Mouse (Mus musculus): Measurements from ENCODE around the gene Adam12. TPM values are rescaled to one million over a fixed set of nuclear protein-coding genes. Genes with fewer than 3 reads are reported as not detected.

Gene Adam12
- polyA plus RNA-seq, 1 experiment from 2014 or later: 7.3 TPM

GRCm38 (mm10) chr7:134223444-134224161, 8.3 kb downstream of the Adam12 start:
- Histone ChIP-seq H3K27ac (no peak overlapping the region), H3K4me3 (peak overlapping the region; percentile 70), H3K9ac (no peak overlapping the region), H3K36me3 (no peaks in the 10 kb centered on the region), H3K4me2 (replicated peaks) (peak overlapping the region; percentile 97), H3K27me3 (peaks cover 49% of the 10 kb centered on the region), H3K9me3 (no peaks in the 10 kb centered on the region), H3K4me1 (peaks cover 30% of the 10 kb centered on the region)
- WGBS: 28% methylated on average over 16 of the region's 16 CpGs
- ATAC-seq (ENCODE audit: low FRiP score, low read depth): no peak

- Histone ChIP-seq H3K4me2 (replicated peaks) (no peak overlapping the region), H3K9ac (no peak overlapping the region), H3K27ac (no peak overlapping the region), H3K9me3 (no peaks in the 10 kb centered on the region), H3K27me3 (no peaks in the 10 kb centered on the region), H3K4me1 (no peaks in the 10 kb centered on the region), H3K4me3 (no peak overlapping the region), H3K36me3 (no peaks in the 10 kb centered on the region)
- WGBS: 63% methylated on average over 10 of the region's 10 CpGs
- ATAC-seq (ENCODE audit: low FRiP score, low read depth): peak; percentile 48; the same call in 1 of the 2 replicates
These were observed 24.0 kb downstream of the Adam12 start for GRCm38 (mm10) chr7:134207956-134208355.

- Histone ChIP-seq H3K4me3 (no peak overlapping the region), H3K9ac (no peak overlapping the region), H3K36me3 (no peaks in the 10 kb centered on the region), H3K4me2 (replicated peaks) (no peak overlapping the region), H3K27ac (no peak overlapping the region), H3K4me1 (peaks cover 24% of the 10 kb centered on the region), H3K9me3 (no peaks in the 10 kb centered on the region), H3K27me3 (no peaks in the 10 kb centered on the region)
- WGBS: 83% methylated on average over 3 of the region's 3 CpGs
- ATAC-seq (ENCODE audit: low FRiP score, low read depth): no peak
These were observed 38.9 kb downstream of the Adam12 start for GRCm38 (mm10) chr7:134193089-134193488.

GRCm38 (mm10) chr7:134190101-134190500, 41.8 kb downstream of the Adam12 start:
- Histone ChIP-seq H3K9ac (no peak overlapping the region), H3K36me3 (no peaks in the 10 kb centered on the region), H3K9me3 (0 out of 2 replicates have a peak, but pooled peaks cover under 1% of the 10 kb centered on the region), H3K4me2 (replicated peaks) (no peak overlapping the region), H3K4me1 (peaks cover 24% of the 10 kb centered on the region), H3K27ac (no peak overlapping the region), H3K27me3 (no peaks in the 10 kb centered on the region), H3K4me3 (no peak overlapping the region)
- WGBS: 64% methylated on average over 6 of the region's 6 CpGs
- ATAC-seq (ENCODE audit: low FRiP score, low read depth): no peak

GRCm38 (mm10) chr7:134188565-134188964, 43.4 kb downstream of the Adam12 start:
- 0 out of 2 replicates have a peak, but pooled peaks cover 6% of the 10 kb centered on the region for H3K9me3 ChIP-seq
- ATAC-seq (ENCODE audit: low FRiP score, low read depth): no peak
- H3K4me3 ChIP-seq: no peak overlapping the region
- no peak overlapping the region for H3K9ac ChIP-seq
- no peak overlapping the region for H3K27ac ChIP-seq
- WGBS: 68% methylated on average over 6 of the region's 6 CpGs
- H3K4me1 ChIP-seq: peaks cover 24% of the 10 kb centered on the region
- H3K4me2 ChIP-seq (replicated peaks): no peak overlapping the region
- no peaks in the 10 kb centered on the region for H3K27me3 ChIP-seq
- H3K36me3 ChIP-seq: no peaks in the 10 kb centered on the region

GRCm38 (mm10) chr7:134187946-134188345, 44.0 kb downstream of the Adam12 start:
- Histone ChIP-seq H3K36me3 (no peaks in the 10 kb centered on the region), H3K4me1 (peaks cover 24% of the 10 kb centered on the region), H3K4me3 (no peak overlapping the region), H3K27ac (no peak overlapping the region), H3K9me3 (0 out of 2 replicates have a peak, but pooled peaks cover 6% of the 10 kb centered on the region), H3K4me2 (replicated peaks) (no peak overlapping the region), H3K9ac (no peak overlapping the region), H3K27me3 (no peaks in the 10 kb centered on the region)
- no peak for ATAC-seq (ENCODE audit: low FRiP score, low read depth)
- 67% methylated on average over 1 of the region's 1 CpGs for WGBS

GRCm38 (mm10) chr7:134186497-134186896, 45.4 kb downstream of the Adam12 start:
- no peak overlapping the region for H3K9ac ChIP-seq
- no peak overlapping the region for H3K4me2 ChIP-seq (replicated peaks)
- no peak overlapping the region for H3K27ac ChIP-seq
- H3K4me1 ChIP-seq: peaks cover 25% of the 10 kb centered on the region
- H3K4me3 ChIP-seq: no peak overlapping the region
- H3K27me3 ChIP-seq: no peaks in the 10 kb centered on the region
- 69% methylated on average over 10 of the region's 10 CpGs for WGBS
- no peaks in the 10 kb centered on the region for H3K36me3 ChIP-seq
- H3K9me3 ChIP-seq: 0 out of 2 replicates have a peak, but pooled peaks cover 6% of the 10 kb centered on the region
- no peak for ATAC-seq (ENCODE audit: low FRiP score, low read depth)

GRCm38 (mm10) chr7:134185751-134186150, 46.2 kb downstream of the Adam12 start:
- Histone ChIP-seq H3K4me3 (no peak overlapping the region), H3K4me1 (peaks cover 24% of the 10 kb centered on the region), H3K36me3 (no peaks in the 10 kb centered on the region), H3K4me2 (replicated peaks) (no peak overlapping the region), H3K27ac (no peak overlapping the region), H3K9ac (no peak overlapping the region), H3K9me3 (0 out of 2 replicates have a peak, but pooled peaks cover 6% of the 10 kb centered on the region), H3K27me3 (no peaks in the 10 kb centered on the region)
- ATAC-seq (ENCODE audit: low FRiP score, low read depth): no peak
- WGBS: 90% methylated on average over 4 of the region's 4 CpGs

GRCm38 (mm10) chr7:134181717-134182116, 50.2 kb downstream of the Adam12 start:
- Histone ChIP-seq H3K27me3 (no peaks in the 10 kb centered on the region), H3K27ac (no peak overlapping the region), H3K9me3 (0 out of 2 replicates have a peak, but pooled peaks cover 6% of the 10 kb centered on the region), H3K4me2 (replicated peaks) (no peak overlapping the region), H3K4me1 (0 out of 2 replicates have a peak, but pooled peaks cover 7% of the 10 kb centered on the region), H3K9ac (no peak overlapping the region), H3K36me3 (no peaks in the 10 kb centered on the region), H3K4me3 (no peak overlapping the region)
- 83% methylated on average over 1 of the region's 1 CpGs for WGBS
- no peak for ATAC-seq (ENCODE audit: low FRiP score, low read depth)

GRCm38 (mm10) chr7:134181056-134181455, 50.9 kb downstream of the Adam12 start:
- WGBS: 65% methylated on average over 1 of the region's 1 CpGs
- Histone ChIP-seq H3K27me3 (no peaks in the 10 kb centered on the region), H3K9ac (no peak overlapping the region), H3K4me2 (replicated peaks) (no peak overlapping the region), H3K36me3 (no peaks in the 10 kb centered on the region), H3K4me1 (0 out of 2 replicates have a peak, but pooled peaks cover 7% of the 10 kb centered on the region), H3K4me3 (no peak overlapping the region), H3K9me3 (0 out of 2 replicates have a peak, but pooled peaks cover 6% of the 10 kb centered on the region), H3K27ac (no peak overlapping the region)
- no peak for ATAC-seq (ENCODE audit: low FRiP score, low read depth)

GRCm38 (mm10) chr7:134177051-134177450, 54.9 kb downstream of the Adam12 start:
- Histone ChIP-seq H3K36me3 (no peaks in the 10 kb centered on the region), H3K4me2 (replicated peaks) (no peak overlapping the region), H3K9ac (no peak overlapping the region), H3K4me1 (peaks cover 13% of the 10 kb centered on the region; the same call in 1 of the 2 replicates), H3K27ac (no peak overlapping the region), H3K9me3 (no peaks in the 10 kb centered on the region), H3K4me3 (no peak overlapping the region), H3K27me3 (no peaks in the 10 kb centered on the region)
- WGBS: 68% methylated on average over 2 of the region's 2 CpGs
- ATAC-seq (ENCODE audit: low FRiP score, low read depth): no peak

GRCm38 (mm10) chr7:134175201-134175600, 56.7 kb downstream of the Adam12 start:
- Histone ChIP-seq H3K27me3 (no peaks in the 10 kb centered on the region), H3K4me1 (peaks cover 6% of the 10 kb centered on the region; the same call in 1 of the 2 replicates), H3K4me2 (replicated peaks) (no peak overlapping the region), H3K9ac (no peak overlapping the region), H3K36me3 (no peaks in the 10 kb centered on the region), H3K9me3 (no peaks in the 10 kb centered on the region), H3K4me3 (no peak overlapping the region), H3K27ac (no peak overlapping the region)
- no peak for ATAC-seq (ENCODE audit: low FRiP score, low read depth)
- 86% methylated on average over 4 of the region's 4 CpGs for WGBS
